Mouse (Mus musculus): Measurements from ENCODE around the gene Stard10.

Gene Stard10

DNA sequence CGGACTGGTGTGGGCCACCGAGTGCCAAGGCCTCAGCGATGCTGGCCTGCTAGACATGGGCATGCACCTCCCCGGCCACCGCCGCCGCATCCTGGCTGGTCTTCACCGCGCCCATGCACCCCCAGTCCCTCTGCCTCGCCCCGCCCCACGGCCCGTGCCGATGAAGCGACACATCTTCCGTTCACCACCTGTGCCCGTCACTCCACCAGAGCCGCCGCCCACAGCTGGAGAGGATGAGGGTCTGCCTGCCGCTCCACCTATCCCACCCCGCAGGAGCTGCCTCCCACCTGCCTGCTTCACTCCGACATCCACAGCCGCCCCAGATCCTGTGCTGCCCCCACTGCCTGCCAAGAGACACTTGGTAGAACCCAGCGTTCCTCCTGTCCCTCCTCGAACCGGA lies 56.2 kb downstream of the Stard10 start:
- no peak for DNase-seq (ENCODE audit: low read depth)

DNA sequence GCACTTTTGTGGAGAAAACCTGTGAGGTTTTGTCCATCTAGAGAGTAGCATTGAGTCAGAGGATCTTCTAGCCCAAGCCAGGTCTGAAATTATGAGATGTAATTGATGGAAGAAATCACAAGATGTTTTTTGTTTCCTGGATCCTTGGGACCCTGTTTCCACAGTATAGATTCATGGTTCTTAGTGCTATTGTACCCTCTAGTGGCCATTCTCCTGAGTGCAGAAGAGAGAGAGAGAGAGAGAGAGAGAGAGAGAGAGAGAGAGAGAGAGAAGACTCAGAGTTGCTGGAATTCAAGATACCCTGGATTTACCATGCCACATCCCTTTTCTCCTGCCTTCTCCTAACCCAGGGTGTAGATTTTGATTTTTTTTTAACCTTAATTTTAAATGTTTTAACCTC lies 57.3 kb downstream of the Stard10 start:
- DNase-seq (ENCODE audit: low read depth), result peak; percentile 81

DNA sequence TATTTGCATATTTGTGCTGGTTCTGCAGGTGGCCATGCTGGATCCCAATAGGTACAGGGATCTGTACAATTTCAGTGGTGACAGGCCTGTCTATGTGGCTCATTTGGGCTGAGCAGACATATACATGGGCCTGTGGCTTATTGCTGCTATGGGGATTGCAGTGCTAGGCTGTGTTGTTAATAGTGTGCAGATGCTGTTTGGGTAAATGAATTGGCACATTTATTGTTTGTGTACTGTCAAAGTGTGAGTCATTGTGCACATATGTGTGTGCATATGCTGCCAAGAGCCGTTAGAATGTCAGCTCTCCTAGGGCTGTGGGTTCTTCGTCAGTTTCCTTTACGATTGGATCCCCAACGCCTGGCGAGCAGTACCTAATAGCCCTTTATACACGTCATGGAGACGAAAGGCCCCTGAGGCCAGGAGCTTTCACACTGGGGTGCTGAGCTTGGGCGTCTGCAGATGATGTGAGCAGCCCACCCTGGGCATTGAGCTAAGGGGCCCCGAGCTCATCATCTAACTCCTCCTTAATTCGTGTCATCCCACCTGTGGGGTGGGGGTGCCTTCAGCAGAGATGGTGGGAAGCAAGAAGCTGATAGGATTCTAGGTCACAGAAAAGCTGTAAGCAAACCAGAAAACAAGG lies 59.9 kb downstream of the Stard10 start:
- peak; percentile 44 for DNase-seq (ENCODE audit: low read depth)

DNA sequence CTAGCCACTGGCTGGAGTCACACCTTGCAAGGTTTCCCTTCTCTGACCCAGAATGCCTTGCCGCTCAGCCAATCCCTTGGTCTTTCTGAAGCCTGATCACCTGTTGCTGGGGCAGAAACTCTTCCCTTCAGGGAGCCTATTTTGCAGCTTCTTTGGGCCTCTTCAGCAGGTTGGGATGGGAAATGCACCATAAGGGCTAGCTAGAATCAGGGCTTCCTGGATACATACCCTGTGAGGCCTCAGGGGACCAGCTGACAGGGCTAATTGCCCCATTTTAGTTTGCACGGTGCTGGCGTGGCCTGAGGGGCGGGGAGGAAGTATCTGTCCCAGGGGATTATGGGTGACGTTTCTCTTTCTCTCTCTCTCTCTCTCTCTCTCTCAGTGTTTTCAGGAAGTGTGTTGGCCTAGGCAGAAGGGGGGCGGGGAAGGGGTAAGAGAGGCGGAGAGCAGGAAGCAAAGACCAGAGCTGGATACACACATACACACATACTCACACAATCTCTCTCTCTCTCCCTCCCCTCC lies 60.9 kb downstream of the Stard10 start:
- peak; percentile 92 for DNase-seq (ENCODE audit: low read depth)

DNA sequence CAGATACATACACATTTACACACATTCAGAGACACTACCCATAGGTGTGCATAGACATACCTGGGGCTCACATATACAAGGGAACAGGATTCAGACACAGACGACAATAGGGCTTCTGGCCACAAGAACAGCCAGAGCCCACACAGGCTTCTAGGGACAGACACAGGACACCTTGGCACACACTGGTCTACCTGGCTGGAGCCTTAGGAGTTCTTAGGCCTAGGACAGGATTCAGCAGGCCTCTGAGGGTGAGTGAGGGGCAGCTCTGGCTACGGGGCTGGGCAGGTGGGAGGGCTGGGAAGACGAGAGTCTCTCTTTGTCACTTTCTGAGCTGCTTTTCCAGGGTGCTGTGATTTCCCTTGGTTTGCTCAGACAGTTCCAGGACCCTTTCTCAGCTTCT lies 61.4 kb downstream of the Stard10 start:
- no peak for DNase-seq (ENCODE audit: low read depth)

DNA sequence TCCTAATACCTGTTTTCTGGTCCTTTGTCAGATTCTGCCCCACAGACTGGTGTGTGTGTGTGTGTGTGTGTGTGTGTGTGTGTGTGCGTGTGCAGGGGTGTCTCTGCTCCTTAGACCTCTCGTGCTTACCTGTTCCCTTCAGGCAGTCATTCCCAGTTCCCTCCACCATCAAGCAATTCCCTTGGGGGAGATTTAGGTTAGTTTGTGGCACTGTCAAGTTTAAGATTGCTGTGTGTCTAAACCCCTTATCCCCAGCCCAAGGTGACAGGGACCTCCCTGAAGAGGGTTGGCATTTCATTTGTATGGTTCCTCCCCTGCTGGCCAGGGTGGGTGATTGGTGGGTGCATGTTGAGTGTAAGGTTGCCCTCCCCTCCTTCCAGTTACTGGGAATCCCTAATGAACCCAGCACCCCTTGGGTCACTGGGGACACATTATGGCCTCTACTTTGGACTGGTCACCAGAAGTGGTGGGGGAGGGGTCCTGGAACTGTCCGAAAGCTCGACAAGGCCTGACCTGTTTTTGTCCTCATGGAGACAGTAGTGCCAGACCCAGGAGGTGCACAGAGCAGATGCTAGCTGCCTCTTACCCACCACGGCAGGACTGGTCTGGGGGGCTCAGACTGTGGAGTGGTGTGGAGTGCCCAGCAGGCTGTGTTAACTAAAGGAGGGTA lies 62.0 kb downstream of the Stard10 start:
- no peak for DNase-seq (ENCODE audit: low read depth)

DNA sequence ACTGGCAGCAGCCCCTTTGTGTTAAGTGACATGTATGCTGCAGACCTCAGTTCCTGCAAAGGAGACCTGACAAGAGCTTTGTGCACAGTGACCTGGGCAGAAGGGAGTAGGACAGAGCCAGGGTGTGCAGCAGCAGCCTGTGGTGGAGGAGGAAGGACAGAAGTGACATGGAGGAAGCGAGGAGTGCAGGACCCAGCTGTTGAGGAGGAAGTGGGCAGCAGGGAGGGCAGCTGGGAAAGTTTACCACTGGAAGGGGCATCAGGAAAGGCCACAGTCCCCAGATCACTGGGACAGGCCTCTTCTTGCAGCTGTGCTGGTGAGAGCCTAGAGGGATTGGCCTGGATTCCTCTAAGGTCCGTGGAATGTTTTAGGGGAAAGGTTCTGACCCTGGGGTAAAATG lies 62.8 kb downstream of the Stard10 start:
- DNase-seq (ENCODE audit: low read depth), result peak; percentile 39

DNA sequence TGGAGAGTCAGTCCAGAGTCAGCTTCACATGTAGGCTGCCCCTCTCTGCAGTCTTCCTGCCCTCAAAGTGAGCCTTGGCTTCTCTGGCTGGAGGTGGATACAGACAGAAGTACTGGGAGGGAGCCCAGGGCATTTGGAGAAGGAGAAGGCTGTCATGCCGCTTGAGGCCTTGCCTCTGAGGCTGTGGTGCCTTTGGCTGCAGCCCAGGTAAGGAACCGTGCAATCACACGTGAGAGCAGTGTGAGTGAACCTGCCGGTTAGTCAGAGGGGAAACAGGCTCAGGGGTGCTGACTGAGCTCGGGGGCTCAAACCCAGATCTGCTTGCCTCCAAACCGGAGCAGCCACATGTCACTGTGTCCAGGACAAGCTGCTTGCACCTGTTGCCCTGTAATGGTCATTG lies 64.6 kb downstream of the Stard10 start:
- no peak for DNase-seq (ENCODE audit: low read depth)

DNA sequence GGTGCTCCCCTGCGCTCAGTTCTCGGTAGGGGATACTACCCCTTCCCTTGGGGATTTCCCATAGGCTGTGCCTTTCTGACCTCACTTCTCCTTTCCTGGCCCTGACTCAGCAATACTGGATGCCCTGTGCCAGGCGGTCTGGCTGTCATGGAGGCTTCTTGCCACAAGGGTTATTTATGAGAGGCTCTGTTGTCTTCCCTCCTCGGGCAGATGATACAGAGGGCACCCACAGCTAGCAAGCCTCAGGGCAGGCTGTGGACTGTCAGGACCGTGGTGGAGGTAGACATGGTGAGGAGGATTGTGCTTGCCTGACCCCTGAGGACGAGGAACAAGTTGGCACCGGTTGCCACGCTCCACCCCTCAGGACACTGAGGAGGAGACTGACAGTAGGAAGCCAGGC lies 65.5 kb downstream of the Stard10 start:
- peak; percentile 59 for DNase-seq (ENCODE audit: low read depth)

DNA sequence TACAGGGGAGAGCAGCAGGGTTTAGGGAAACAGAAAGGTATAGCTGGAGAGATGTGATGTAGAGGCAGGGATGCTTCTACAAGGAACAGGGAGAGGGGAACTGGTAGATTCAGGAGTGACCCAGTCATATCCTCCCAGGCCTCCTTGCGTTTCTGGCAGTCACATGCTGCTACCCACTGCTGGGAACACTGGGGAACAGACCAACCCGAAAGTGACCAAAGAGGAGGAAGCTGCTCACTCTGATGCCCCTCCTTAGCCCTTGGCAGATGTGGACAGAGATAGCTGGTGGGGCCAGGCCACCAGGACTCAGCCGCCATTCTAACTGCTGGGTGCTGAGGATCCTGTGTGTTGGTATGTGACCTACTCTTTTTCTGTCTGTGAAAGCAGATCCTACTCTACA lies 66.9 kb downstream of the Stard10 start:
- DNase-seq (ENCODE audit: low read depth), result peak; percentile 85

DNA sequence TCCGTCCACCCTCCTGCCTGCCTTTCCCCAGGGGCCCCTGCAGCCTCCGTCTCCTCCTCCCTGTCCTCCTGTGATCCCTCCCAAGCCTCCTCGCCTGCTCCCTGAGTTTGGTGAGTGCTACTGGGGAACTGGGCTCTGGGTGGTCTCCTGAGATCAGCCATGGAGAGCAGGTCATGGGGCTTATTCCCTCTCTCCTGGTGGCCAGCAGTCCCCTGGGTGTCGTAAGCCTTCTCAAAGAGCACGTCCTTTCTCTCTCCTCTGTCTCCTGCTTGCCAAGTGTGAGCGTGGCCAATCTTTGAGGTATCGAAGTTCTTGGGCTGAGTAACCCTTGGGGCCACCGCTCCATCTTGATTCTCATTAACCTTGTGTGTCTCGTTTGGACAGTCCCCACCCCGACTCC lies 68.0 kb downstream of the Stard10 start:
- no peak for DNase-seq (ENCODE audit: low read depth)

DNA sequence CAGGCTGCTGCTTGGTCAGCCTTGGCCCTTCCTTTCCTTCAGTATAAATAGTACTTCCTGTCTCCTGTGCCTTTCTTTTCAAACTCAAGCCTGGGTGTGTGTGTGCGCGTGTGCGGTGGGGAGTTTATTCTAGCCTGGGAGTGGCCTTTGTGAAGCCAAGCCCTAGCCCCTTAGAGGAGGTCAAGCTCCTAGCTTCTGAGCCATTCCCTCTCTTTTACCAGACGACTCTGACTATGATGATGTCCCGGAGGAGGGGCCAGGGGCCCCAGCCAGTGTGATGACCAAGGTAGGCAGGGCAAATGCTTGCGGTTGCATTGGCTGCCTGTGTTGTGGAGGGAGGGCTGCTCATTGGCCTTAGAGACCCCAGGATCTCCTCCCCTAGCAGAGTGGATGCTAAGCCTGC lies 68.4 kb downstream of the Stard10 start:
- DNase-seq (ENCODE audit: low read depth), result no peak

DNA sequence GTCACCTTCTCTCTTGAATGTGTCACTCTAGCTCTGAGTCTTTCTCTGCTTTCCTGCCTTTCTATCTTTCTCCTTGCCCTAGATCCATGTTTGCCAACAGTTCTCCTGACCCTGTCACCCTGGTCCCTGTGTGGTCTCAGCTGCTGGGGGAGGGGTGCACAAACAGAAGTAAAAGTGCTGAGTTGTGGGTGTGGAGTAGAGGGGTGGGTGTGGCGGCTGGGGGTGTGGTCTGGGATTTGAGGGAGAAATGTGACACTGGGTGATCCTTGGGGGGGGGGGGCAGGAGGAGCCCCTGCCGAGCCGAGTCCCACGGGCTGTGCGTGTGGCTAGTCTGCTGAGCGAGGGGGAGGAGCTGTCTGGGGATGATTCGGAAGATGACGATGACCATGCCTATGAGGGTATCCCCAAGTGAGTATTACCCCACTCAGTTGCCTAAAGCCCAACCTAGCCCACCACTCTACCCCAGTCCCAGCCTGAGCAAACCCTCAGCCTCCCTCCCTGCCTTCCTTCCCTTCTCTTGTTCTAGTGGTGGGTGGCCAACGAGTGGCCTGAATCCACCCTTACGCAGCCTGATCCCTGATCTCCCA lies 69.1 kb downstream of the Stard10 start:
- no peak for DNase-seq (ENCODE audit: low read depth)

DNA sequence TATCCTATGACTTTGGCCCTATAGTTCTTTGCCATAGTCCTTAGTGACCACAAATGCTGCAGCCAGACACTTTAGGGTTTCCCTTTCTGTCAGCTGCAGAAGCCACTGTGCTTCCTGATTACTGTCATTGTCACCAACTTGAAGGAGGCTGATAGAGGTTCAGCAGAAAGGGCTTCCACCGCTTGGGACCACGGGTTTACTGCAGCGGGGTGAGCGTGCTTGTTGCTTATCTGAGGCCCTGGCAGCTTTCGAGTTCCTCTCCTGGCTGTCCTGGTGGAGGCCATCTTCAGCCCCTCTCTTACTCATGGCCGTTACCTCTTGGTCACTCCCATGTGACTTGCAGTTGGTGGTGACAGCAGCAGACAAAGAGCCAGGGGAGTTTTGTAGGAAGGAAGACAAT lies 72.4 kb downstream of the Stard10 start:
- DNase-seq (ENCODE audit: low read depth), result peak; percentile 94

DNA sequence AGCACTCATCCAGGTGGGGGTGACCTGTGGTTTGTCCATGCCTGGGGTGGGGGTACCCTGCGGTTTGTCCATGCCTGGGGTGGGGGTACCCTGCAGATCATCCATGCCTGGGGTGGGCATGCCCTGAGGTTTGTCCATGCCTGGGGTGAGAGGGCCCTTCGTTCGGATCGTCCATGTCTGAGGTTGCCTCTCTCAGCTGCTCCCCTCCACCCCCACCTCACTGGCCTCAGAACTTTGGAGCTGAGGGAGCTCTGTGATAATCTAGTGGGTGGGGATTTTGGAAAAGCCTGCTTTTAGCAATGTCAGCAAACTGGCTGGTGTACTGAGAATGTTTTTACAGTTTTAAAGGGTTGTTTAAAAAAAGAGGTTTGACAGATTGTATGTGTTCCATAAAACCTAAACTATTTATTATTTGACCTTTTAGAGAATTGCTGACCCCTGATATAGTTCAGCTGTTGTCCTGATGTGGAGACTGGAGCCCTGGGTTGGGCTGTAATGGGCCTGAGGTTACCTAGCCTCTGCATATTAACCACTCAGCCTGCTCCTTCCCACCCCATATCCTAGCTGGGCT lies 75.1 kb downstream of the Stard10 start:
- DNase-seq (ENCODE audit: low read depth), result no peak

DNA sequence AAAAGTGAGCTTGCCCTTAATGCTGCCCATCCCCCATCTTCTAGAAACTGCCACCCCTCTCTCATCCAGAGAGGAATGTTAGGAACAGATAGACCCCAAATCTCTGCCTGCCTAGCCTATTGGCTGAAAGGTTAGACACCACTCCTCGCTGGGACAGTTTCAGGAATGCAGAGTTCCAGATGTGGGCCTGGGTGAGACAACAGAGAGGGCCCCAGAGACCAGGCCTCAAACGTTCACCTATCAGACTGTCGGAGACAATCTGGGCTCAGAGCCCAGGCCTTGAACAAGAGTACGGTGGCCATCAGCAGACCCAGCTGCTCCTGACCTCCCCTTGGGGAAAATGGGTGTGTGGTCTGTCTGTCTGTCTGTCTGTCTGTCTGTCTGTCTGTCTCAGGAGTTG lies 76.1 kb downstream of the Stard10 start:
- DNase-seq (ENCODE audit: low read depth), result no peak

DNA sequence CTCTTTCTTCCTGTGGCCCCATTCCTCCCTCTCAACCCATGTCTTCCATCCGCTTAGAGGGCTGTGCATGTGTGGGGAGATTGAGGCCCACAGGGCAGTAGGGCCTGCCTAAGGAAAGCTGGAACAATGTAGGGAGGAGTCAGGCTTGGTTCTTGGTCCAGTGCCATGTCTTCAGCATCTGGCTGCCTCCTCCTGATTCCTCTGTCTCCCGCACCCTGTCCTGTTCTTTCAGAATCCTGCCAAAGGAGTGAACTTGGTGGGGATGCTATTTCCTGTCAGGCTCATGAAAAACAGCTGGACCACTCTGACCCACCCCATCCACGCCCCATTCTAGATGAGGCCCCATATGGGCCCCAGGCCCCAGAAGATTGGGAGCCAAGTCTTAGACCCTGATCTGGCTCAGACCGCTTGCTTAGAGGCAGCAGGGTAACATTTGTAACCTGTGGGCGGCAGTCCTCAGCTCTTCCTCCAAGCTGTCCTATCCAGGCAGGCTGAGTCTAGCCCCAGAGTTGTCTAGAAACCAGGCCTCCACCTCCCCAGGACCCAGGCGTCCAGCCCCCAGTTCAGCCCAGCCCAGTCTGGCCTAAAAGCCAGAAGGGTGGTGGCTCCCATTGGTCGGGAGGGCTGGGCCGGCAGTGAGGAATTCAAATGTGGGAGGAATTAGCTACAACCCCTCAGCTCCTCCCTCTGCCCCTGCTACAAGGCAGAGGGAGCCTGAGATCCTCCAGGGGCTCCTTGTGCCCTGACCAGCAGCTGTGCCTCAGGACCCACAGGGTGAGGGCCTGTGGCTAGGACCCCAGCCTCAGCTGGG lies 77.0 kb downstream of the Stard10 start:
- DNase-seq (ENCODE audit: low read depth), result no peak

DNA sequence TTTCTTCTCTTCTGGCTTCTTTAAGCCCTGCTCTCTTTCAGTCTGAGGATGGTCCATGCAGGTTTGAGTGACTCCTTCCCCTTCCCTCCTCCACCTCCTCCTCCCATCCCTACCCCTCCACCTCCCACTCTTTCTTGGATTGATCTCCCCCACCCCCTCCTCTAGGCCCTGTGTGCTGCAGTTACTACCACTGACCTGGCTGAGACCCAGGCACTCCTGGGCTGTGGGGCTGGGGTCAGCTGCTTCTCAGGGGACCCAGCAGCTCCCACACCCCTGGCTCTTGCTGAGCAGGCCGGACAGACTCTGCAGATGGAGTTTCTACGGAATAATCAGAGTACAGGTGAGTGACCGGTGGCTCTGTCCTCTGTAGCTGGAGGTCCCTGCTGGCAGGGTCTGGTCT lies 77.7 kb downstream of the Stard10 start:
- no peak for DNase-seq (ENCODE audit: low read depth)

DNA sequence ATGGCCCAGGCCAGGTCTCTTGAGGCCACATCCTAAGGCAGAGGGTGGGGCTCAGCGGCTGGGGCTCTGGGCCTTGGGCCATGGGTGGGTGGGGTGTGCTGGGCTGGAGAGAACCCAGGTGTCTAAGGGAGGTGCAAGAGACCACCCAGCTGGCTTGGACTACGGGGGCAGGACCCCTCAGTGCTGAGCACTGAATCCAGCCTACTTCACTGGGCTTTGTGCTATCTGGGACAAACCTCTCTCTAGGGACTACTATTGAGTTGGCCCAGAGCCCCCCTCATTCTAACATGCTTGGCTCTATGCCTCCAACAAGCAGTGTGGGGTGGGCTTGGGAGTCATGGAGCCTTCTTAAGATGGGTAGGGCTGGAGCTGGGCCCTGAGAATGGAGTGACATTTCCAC lies 78.6 kb downstream of the Stard10 start:
- no peak for DNase-seq (ENCODE audit: low read depth)

Data from 416B (cell line).